Mouse (Mus musculus) WW6 (cell line): Measurements from ENCODE around the gene Adam3.

Source experiments
- DNase-seq: peaks from one replicate; pipeline ENCODE4 v3.0.0-alpha.2; 2013; ENCODE audit warnings: low read depth, low spot score

The Adam3 gene

DNA sequence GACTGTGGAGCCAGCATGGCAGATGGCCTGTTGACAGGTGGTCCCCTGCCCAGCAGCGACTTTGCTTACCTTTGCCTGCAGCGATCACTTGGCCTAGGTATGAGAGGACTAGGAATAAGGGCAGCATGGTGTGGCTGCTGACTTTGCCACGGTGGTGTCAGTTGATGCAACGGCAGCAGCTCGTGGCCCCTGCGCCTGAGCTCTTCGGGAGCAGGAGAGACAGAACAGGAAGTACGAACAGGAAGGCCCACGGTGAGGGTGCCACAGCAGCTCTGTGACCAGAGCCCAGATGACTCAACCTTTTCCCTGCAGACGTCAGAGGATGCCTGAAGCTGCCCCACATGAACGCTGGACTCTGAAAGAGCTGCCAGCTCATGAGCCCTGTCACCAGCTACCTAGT lies at the start of gene Adam3:
Gene Adam3 (minus strand): TSS at position 223 of the 400 bp plus-strand sequence.
- DNase-seq: no peak

- no peak for DNase-seq
These were observed 596 bp downstream of the Adam3 start for GRCm38 (mm10) chr8:24724886-24725626.
